Mouse (Mus musculus): ENCODE results near the gene Nat8f4. TPM values are rescaled to one million over a fixed set of nuclear protein-coding genes. Genes with fewer than 3 reads are reported as not detected.
"Not testable (repeated sequence)": the region's sequence is repeated elsewhere in the genome, so short reads cannot be mapped to it uniquely, and the experiment has no call there.

Nat8f4 gene
- total and polyA plus RNA-seq, 2 experiments: 3.5 to 4.5 TPM

- peaks cover 11% of the 10 kb centered on the region; the same call in 1 of the 2 replicates for H3K79me2 ChIP-seq (ENCODE audit: control insufficient read depth, insufficient read depth, low read length)
- H3K9ac ChIP-seq (ENCODE audit: low read depth, low read length): no peak overlapping the region
- H3K4me3 ChIP-seq (ENCODE audit: insufficient read depth, low read depth, low read length): no peak overlapping the region
- H3K27me3 ChIP-seq (ENCODE audit: control insufficient read depth, insufficient read depth, low read length): no peaks in the 10 kb centered on the region
- DNase-seq (ENCODE audit: extremely low read depth, low read depth, low spot score): no peak
- H3K36me3 ChIP-seq (ENCODE audit: control insufficient read depth, insufficient read depth, low read length): peaks cover 72% of the 10 kb centered on the region
- TF ChIP-seq CTCF (IDR thresholded peaks at IDR 0.05; ENCODE audit: low read depth, low read length): no peak
- TF ChIP-seq POLR2A (IDR thresholded peaks at IDR 0.05; ENCODE audit: extremely low read depth, insufficient read depth, low read length): no peak
- 92% methylated on average over 1 of the region's 1 CpGs for WGBS
- H3K4me1 ChIP-seq (ENCODE audit: control insufficient read depth, insufficient read depth, low read length): peaks cover 38% of the 10 kb centered on the region
- H3K27ac ChIP-seq (replicated peaks; ENCODE audit: insufficient read depth, low read depth, low read length): no peak overlapping the region
These were observed 19.0 kb upstream of the Nat8f4 start for GRCm38 (mm10) chr6:85923643-85924042.

- no peaks in the 10 kb centered on the region for H3K27me3 ChIP-seq (ENCODE audit: control insufficient read depth, insufficient read depth, low read length)
- peaks cover 16% of the 10 kb centered on the region; the same call in 1 of the 2 replicates for H3K79me2 ChIP-seq (ENCODE audit: control insufficient read depth, insufficient read depth, low read length)
- H3K27ac ChIP-seq (replicated peaks; ENCODE audit: insufficient read depth, low read depth, low read length): peak overlapping the region; percentile 97
- 24% methylated on average over 4 of the region's 4 CpGs for WGBS
- peaks cover 13% of the 10 kb centered on the region for H3K4me1 ChIP-seq (ENCODE audit: control insufficient read depth, insufficient read depth, low read length)
- peak; percentile 86 for DNase-seq (ENCODE audit: extremely low read depth, low read depth, low spot score)
- peaks cover 38% of the 10 kb centered on the region for H3K36me3 ChIP-seq (ENCODE audit: control insufficient read depth, insufficient read depth, low read length)
- peak overlapping the region; percentile 24; the same call in 1 of the 2 replicates for H3K9ac ChIP-seq (ENCODE audit: low read depth, low read length)
- TF ChIP-seq POLR2A (IDR thresholded peaks at IDR 0.05; ENCODE audit: extremely low read depth, insufficient read depth, low read length) (no peak), CTCF (IDR thresholded peaks at IDR 0.05; ENCODE audit: low read depth, low read length) (no peak)
- no peak overlapping the region; the same call in 1 of the 2 replicates for H3K4me3 ChIP-seq (ENCODE audit: insufficient read depth, low read depth, low read length)
These were observed 14.7 kb upstream of the Nat8f4 start for GRCm38 (mm10) chr6:85919401-85919800.

- H3K4me3 ChIP-seq (ENCODE audit: insufficient read depth, low read depth, low read length); H3K27me3 ChIP-seq (ENCODE audit: control insufficient read depth, insufficient read depth, low read length): not testable (repeated sequence)
- 23% methylated on average over 3 of the region's 3 CpGs for WGBS
- peak; percentile 91 for DNase-seq (ENCODE audit: extremely low read depth, low read depth, low spot score)
- Histone ChIP-seq H3K36me3 (ENCODE audit: control insufficient read depth, insufficient read depth, low read length) (peaks cover 33% of the 10 kb centered on the region), H3K79me2 (ENCODE audit: control insufficient read depth, insufficient read depth, low read length) (peaks cover 16% of the 10 kb centered on the region; the same call in 1 of the 2 replicates), H3K9ac (ENCODE audit: low read depth, low read length) (peak overlapping the region; percentile 56), H3K27ac (replicated peaks; ENCODE audit: insufficient read depth, low read depth, low read length) (peak overlapping the region; percentile 71; the same call in 1 of the 2 replicates), H3K4me1 (ENCODE audit: control insufficient read depth, insufficient read depth, low read length) (peaks cover 13% of the 10 kb centered on the region)
These were observed 13.7 kb upstream of the Nat8f4 start for GRCm38 (mm10) chr6:85918341-85918740.

- peaks cover 15% of the 10 kb centered on the region for H3K4me1 ChIP-seq (ENCODE audit: control insufficient read depth, insufficient read depth, low read length)
- DNase-seq (ENCODE audit: extremely low read depth, low read depth, low spot score): peak; percentile 92
- TF ChIP-seq CTCF (IDR thresholded peaks at IDR 0.05; ENCODE audit: low read depth, low read length) (no peak), POLR2A (IDR thresholded peaks at IDR 0.05; ENCODE audit: extremely low read depth, insufficient read depth, low read length) (0 out of 2 replicates have a peak, but pooled peaks have one; percentile 25)
- H3K79me2 ChIP-seq (ENCODE audit: control insufficient read depth, insufficient read depth, low read length): peaks cover 13% of the 10 kb centered on the region; the same call in 1 of the 2 replicates
- H3K36me3 ChIP-seq (ENCODE audit: control insufficient read depth, insufficient read depth, low read length): peaks cover 20% of the 10 kb centered on the region
- H3K27ac ChIP-seq (replicated peaks; ENCODE audit: insufficient read depth, low read depth, low read length): peak overlapping the region; percentile 99
- WGBS: 31% methylated on average over 6 of the region's 6 CpGs
- H3K4me3 ChIP-seq (ENCODE audit: insufficient read depth, low read depth, low read length): peak overlapping the region; percentile 61
- H3K9ac ChIP-seq (ENCODE audit: low read depth, low read length): peak overlapping the region; percentile 94
- no peaks in the 10 kb centered on the region for H3K27me3 ChIP-seq (ENCODE audit: control insufficient read depth, insufficient read depth, low read length)
These were observed 11.9 kb upstream of the Nat8f4 start for GRCm38 (mm10) chr6:85916596-85916995.

GRCm38 (mm10) chr6:85915539-85916513, 11.1 kb upstream of the Nat8f4 start, which contains the start of gene Nat8f1:
TSS of gene Nat8f1 (minus strand) at chr6:85915687.
- under 1% methylated on average over 61 of the region's 61 CpGs for WGBS
- Histone ChIP-seq H3K79me2 (ENCODE audit: control insufficient read depth, insufficient read depth, low read length) (peaks cover 10% of the 10 kb centered on the region; the same call in 1 of the 2 replicates), H3K4me3 (ENCODE audit: insufficient read depth, low read depth, low read length) (peak within 1 kb of the TSS; percentile 61), H3K36me3 (ENCODE audit: control insufficient read depth, insufficient read depth, low read length) (peaks cover 18% of the 10 kb centered on the region), H3K9ac (ENCODE audit: low read depth, low read length) (peak within 1 kb of the TSS; percentile 94), H3K27ac (replicated peaks; ENCODE audit: insufficient read depth, low read depth, low read length) (peak within 1 kb of the TSS; percentile 99), H3K4me1 (ENCODE audit: control insufficient read depth, insufficient read depth, low read length) (peaks cover 22% of the 10 kb centered on the region)
- peak; percentile 90 for DNase-seq (ENCODE audit: extremely low read depth, low read depth, low spot score)
- not testable (repeated sequence) for H3K27me3 ChIP-seq (ENCODE audit: control insufficient read depth, insufficient read depth, low read length)
- TF ChIP-seq CTCF (IDR thresholded peaks at IDR 0.05; ENCODE audit: low read depth, low read length) (peak; percentile 46), POLR2A (IDR thresholded peaks at IDR 0.05; ENCODE audit: extremely low read depth, insufficient read depth, low read length) (peak; percentile 57; the same call in 1 of the 2 replicates)

All from liver, adult 2 months (tissue).